Mouse (Mus musculus) cerebellum, adult 2 months (tissue): ENCODE data around the gene Csn3.

Source experiments
- CTCF ChIP-seq: fragments of 200-500 bp; IDR thresholded peaks from 2 replicates; pipeline ENCODE4 v1.5.1; 2011; ENCODE audit warnings: low read depth, mild to moderate bottlenecking, control low read depth, low read length, moderate library complexity, borderline replicate concordance; ENCODE audit not compliant: insufficient read depth
- POLR2A ChIP-seq: fragments of 200-500 bp; IDR thresholded peaks from 2 replicates; pipeline ENCODE4 v1.6.1; 2011; ENCODE audit warnings: low read length, control low read depth, borderline replicate concordance; ENCODE audit not compliant: insufficient read depth

GRCm38 (mm10) chr5:87951836-87952235 lies 26.5 kb downstream of the Csn3 start:
- no peak for TF ChIP-seq CTCF
- TF ChIP-seq POLR2A = no peak
